Mouse (Mus musculus): Measurements from ENCODE around the gene Efcab6.

Gene Efcab6

GRCm38 (mm10) chr15:83965126-83965525, 100.1 kb downstream of the Efcab6 start:
- DNase-seq, result no peak

- DNase-seq, result no peak
Measured at GRCm38 (mm10) chr15:83958376-83958775, 106.8 kb downstream of the Efcab6 start.

- DNase-seq, result no peak
Measured at GRCm38 (mm10) chr15:83956996-83957395, 108.2 kb downstream of the Efcab6 start.

- DNase-seq, result no peak
Measured at GRCm38 (mm10) chr15:83955948-83956707, 109.1 kb downstream of the Efcab6 start.

- no peak for DNase-seq
Measured at GRCm38 (mm10) chr15:83949729-83950491, 115.3 kb downstream of the Efcab6 start.

GRCm38 (mm10) chr15:83939703-83940102, 125.5 kb downstream of the Efcab6 start:
- no peak for DNase-seq

GRCm38 (mm10) chr15:83938466-83938865, 126.7 kb downstream of the Efcab6 start:
- no peak for DNase-seq

- DNase-seq, result no peak
Measured at GRCm38 (mm10) chr15:83936506-83936905, 128.7 kb downstream of the Efcab6 start.

- no peak for DNase-seq
Measured at GRCm38 (mm10) chr15:83934816-83935215, 130.4 kb downstream of the Efcab6 start.

GRCm38 (mm10) chr15:83925338-83925737, 139.8 kb downstream of the Efcab6 start:
- DNase-seq, result no peak

- no peak for DNase-seq
Measured at GRCm38 (mm10) chr15:83924656-83925055, 140.5 kb downstream of the Efcab6 start.

GRCm38 (mm10) chr15:83915376-83915775, 149.8 kb downstream of the Efcab6 start:
- no peak for DNase-seq

GRCm38 (mm10) chr15:83913028-83913714, 152.0 kb downstream of the Efcab6 start:
- no peak for DNase-seq

GRCm38 (mm10) chr15:83906472-83906871, 158.7 kb downstream of the Efcab6 start:
- DNase-seq, result no peak

- DNase-seq, result peak; percentile 71
Measured at GRCm38 (mm10) chr15:83897286-83897685, 167.9 kb downstream of the Efcab6 start.

GRCm38 (mm10) chr15:83896011-83896410, 169.2 kb downstream of the Efcab6 start:
- DNase-seq, result no peak

GRCm38 (mm10) chr15:83894261-83894660, 170.9 kb downstream of the Efcab6 start:
- peak; percentile 37 for DNase-seq

- no peak for DNase-seq
Measured at GRCm38 (mm10) chr15:83892871-83893270, 172.3 kb downstream of the Efcab6 start.

GRCm38 (mm10) chr15:83884291-83884690, 180.9 kb downstream of the Efcab6 start:
- no peak for DNase-seq

- peak; percentile 34 for DNase-seq
Measured at GRCm38 (mm10) chr15:83883821-83884220, 181.4 kb downstream of the Efcab6 start.

- DNase-seq, result no peak
Measured at GRCm38 (mm10) chr15:83879845-83880244, 185.3 kb downstream of the Efcab6 start.

- no peak for DNase-seq
Measured at GRCm38 (mm10) chr15:83877898-83878297, 187.3 kb downstream of the Efcab6 start.

GRCm38 (mm10) chr15:83877155-83877866, 187.9 kb downstream of the Efcab6 start:
- no peak for DNase-seq

Data from right cerebral cortex, adult 18-20 months (tissue).